Mouse (Mus musculus) activated CD4-positive, CD25-positive, alpha-beta regulatory T cell, adult 4 months (primary cell): Measurements from ENCODE around the gene Pcgf6. TPM values are rescaled to one million over a fixed set of nuclear protein-coding genes. Genes with fewer than 3 reads are reported as not detected.
"Not testable (repeated sequence)": the region's sequence is repeated elsewhere in the genome, so short reads cannot be mapped to it uniquely, and the experiment has no call there.

Experiments used
- ATAC-seq: one replicate; pipeline ENCODE4 v1.8.0; 2017
- polyA plus RNA-seq, 2 experiments: library from polyadenylated mRNA; unstranded; fragments of 100-300 nt; shearing (Covaris generic); gene quantifications; one replicate each; pipeline ENCODE4 v1.2.1; 2017

The Pcgf6 gene
- polyA plus RNA-seq, 2 experiments from 2014 or later, result 6.5 to 8.6 TPM

DNA sequence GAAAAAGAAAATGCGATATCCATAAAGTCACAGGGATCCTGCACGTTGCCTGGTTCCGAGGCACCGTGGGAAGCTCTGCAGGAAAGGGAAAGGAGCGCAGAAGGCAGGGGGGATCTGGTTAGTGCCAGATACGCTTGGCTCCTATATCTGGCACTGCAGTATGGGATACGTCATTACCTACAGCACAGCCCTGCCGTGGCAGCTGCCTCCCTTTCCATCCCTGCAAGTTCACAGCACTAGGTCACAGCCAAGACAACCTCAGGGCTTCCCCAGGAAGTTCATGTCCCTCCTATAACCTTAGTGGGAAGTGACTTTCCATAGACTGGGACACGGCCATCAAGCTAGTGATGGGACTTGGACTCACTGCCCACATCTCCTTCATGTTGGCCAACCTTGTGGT, 54.6 kb downstream of the Pcgf6 start:
- no peak for ATAC-seq

DNA sequence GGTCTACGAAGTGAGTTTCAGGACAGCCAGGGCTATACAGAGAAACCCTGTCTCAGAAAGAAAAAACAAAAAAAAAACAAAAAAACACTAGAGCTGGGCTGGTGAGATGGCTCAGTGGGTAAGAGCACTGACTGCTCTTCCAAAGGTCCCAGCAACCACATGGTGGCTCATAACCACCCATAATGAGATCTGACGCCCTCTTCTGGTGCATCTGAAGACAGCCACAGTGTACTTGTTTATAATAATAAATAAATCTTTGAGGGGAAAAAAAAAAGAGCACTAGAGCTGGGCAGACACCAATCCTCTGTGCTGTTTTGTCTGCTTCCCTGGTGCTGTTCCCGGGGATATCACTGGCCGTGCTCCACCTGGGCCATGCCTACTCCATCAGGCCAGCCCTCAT, 58.4 kb downstream of the Pcgf6 start:
- not testable (repeated sequence) for ATAC-seq

DNA sequence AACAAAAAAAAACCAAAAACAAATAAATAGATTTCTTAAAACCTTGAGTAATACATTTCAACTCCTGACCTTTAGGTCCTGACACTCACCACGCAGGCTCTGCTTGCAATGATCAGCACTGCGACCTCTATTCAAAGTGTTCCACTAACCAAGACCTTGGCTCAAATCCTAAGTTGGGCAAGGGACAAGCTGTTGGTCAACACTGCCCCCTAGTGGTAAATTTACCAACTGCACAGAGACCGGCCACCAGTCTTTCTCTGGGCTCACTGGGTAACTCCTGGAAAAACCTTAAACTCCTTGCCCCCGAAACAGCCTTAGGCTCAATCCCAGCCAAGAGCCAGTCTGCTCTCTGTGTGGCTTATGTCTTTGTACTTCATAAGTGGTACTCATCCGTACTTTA, 59.6 kb downstream of the Pcgf6 start:
- peak; percentile 66 for ATAC-seq

DNA sequence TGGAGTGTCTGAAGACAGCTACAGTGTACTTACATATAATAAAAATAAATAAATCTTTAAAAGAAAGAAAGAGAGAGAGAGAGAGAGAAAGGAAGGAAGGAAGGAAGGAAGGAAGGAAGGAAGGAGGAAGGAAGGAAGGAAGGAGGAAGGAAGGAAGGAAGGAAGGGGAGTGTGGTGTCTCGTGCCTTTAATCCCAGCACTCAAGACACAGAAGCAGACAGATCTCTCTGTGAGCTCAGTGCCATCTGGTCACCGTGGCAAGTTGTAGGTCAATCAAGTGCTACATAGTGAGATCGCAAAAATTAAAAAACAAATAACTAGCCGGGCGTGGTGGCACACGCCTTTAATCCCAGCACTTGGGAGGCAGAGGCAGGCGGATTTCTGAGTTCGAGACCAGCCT, 60.1 kb downstream of the Pcgf6 start:
- ATAC-seq, result not testable (repeated sequence)

DNA sequence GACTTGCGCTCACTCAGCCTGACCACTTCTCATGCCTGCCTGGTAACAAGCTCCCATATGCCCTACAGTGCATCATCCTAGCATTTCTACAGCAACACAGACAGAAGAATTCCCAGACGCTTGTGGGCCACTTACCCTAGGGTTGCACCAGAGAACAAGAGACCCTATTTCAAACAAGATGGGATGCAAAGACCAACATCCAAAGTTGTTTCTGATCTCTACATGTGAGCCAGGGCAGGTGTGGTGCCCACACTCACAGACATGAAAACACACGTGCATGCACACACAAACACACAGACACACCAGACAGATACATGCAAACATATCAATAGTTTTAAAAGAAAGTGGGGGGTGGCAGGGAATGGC, 60.6 kb downstream of the Pcgf6 start:
- no peak for ATAC-seq

DNA sequence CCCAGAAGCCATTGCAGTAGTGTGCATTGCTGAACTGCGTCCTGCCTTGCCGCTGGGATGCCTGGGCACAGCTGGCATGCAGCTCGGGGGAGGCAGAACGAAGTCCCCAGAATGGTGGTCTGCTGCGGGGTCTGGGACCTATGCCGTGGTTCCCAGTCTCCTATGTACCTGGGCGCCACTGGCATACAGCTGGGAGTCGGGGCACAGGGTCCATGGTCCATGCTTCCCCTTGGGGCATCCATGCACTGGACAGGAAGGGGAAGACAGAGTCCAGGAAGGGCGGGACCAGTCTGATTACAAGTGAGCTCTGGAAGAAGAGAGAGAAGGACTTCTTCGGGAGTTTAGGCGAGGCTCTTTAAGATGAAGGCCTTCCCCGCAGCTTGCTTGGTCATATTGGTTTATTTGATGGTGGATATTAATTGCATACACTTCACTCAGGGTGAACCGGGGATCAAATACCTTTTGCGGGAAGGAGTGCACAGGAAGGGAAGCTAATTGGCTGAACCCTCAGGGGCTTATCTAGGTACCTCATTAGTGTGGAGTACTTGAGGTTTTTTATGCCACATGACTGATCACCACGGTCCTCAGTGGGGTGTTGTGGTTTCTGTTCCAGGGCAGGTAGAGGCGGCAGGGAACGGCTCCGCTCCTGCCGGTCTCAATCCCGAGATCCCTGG, 61.1 kb downstream of the Pcgf6 start:
- ATAC-seq, result no peak

DNA sequence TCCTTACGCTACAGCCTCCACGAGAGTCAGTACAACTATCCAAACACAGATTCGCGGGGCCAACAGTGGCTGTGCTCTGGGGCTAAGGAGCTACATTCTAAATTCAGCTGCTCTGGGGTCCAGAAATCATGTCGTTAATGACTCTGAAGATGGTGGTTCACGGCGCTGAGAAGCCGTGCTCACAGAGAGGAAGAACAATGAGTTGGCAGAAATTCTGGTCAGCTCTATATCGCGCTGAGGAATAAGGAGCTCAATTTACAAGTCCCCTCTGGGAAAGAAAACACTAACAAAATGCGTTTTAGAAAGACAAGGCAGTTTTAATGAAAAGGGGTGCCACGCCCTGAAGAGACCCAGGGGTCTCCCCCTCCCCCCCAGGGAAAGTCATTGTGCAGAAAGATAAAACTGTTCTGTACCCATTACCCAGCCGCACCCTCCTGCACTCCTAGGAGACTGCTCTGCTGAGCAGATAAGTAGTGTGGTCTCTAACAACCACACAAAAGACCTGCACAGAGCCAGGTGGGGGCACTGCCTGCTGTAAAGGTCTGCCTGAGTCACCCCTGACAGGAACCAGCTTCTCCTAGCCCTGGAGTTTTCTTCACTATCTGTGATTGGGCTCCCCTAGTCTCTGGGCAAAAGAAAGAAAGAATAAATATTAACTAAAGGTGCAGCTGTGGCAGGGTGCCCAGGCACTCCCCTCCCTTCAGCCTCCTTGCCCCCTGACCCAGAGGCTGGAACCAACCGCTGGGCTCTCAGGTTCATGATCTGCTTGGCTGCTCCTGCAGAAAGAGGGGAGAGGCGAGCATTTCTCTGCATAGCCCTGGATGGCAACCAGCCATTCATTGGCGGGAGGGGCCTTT, 62.2 kb downstream of the Pcgf6 start:
- no peak for ATAC-seq

DNA sequence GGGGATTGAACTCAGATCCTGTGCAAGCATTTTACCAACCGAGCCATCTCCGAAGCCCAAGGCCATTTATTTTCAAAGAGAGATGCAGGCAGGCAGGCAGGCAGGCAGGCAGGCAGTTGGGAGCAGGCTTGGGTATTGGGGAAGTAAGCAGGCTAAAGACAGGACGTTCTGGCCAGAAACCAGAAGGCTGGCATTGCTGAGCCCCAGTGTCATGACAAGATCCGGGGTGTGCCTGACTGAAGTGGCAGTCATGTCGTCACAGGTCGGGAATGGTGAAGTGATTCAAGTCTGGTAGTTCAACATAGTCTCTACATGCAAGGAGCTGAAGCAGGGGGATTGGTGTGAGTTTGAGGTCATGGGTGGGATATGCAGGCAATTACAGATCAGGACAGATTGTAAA, 63.1 kb downstream of the Pcgf6 start:
- ATAC-seq, result no peak

DNA sequence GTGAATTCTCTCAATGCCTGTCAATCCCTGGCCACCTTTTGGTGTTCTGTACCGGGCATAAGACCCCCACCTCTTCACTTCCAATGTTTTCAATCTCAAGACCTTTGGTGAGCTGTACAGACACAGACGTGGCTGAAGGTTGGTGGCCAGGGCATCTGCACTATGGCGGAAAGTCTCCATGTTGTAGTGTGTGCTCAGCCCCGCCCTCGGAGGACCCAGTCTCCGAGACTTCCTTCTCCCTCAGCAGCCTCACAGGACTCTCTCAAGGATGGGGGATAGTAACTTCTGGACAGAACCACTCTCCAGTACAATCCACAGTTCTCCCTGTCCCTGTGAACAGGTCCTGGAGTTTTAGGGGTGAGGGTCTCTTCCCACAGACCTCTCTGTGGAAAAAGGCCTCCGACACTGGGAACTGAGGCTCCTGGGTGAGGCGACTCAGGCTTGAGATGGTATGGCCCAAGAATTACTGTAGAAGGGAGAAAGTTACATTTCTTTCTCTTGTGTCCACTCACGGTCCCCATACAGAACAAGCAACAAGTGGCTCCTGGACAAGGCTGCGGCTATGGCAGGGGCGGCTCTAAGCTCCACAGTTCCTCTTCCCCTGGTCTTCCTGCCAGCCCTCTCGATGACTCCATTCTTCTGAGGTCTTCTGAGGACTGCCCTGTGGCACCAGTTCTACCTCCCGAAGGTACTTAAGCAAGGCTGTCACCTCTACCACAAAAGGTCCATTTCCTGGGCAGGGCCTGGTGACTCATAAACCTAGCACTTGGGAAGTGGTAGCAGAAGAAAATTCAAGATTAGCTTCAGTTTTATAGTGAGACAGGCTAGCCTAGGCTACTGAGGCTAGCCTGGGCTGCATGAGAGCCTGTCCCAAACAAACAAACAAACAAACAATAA, 65.7 kb downstream of the Pcgf6 start:
- no peak for ATAC-seq

DNA sequence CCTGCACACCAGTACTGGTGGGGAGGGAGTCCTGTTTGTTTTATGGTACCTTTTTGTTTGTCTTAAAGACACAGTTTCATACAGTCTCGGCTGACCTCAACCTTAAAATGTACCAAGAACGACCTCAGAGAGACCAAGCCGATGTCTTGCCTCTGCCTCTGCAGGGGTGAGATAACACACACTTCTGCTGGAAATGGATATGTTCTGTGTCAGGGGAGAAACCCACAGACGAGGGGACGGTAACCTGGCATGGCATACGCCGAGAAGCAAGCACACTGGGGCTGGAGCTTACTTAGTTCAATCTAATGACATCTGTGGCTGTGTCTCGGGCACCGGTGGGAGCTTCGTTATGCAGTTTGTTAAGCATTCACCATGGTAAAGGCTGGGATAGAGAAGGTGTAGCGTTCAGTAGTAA, 66.7 kb downstream of the Pcgf6 start:
- no peak for ATAC-seq

Other genes with a start within 250 kb of the Pcgf6 start
- gene Ina, start 36.2 kb downstream of the Pcgf6 start, polyA plus RNA-seq, result not detected
- gene Nt5c2, start 35.8 kb downstream of the Pcgf6 start, polyA plus RNA-seq, result 10 to 100 TPM; 22.6 to 25.4 TPM
- 1 to 10 TPM; 1.9 to 2.9 TPM for gene Taf5, start 16.8 kb upstream of the Pcgf6 start, polyA plus RNA-seq
- gene Usmg5, start 39.7 kb upstream of the Pcgf6 start, polyA plus RNA-seq, result 100 to 1,000 TPM; 278 to 349 TPM
- gene Pdcd11, start 39.9 kb upstream of the Pcgf6 start, polyA plus RNA-seq, result 1 to 10 TPM; 6.5 to 7.7 TPM
- 10 to 100 TPM in 1 of 2 experiments, 1 to 10 TPM in 1; 7.6 to 14.4 TPM for gene Calhm2, start 87.4 kb upstream of the Pcgf6 start, polyA plus RNA-seq
- not detected for gene Calhm1, start 93.3 kb upstream of the Pcgf6 start, polyA plus RNA-seq
- not detected for gene Calhm3, start 106.9 kb upstream of the Pcgf6 start, polyA plus RNA-seq
- gene Neurl1a, start 127.9 kb upstream of the Pcgf6 start, polyA plus RNA-seq, result under 1 TPM in 1 of 2 experiments, not detected in 1; 0.32 TPM